In the genomic region with DNA sequence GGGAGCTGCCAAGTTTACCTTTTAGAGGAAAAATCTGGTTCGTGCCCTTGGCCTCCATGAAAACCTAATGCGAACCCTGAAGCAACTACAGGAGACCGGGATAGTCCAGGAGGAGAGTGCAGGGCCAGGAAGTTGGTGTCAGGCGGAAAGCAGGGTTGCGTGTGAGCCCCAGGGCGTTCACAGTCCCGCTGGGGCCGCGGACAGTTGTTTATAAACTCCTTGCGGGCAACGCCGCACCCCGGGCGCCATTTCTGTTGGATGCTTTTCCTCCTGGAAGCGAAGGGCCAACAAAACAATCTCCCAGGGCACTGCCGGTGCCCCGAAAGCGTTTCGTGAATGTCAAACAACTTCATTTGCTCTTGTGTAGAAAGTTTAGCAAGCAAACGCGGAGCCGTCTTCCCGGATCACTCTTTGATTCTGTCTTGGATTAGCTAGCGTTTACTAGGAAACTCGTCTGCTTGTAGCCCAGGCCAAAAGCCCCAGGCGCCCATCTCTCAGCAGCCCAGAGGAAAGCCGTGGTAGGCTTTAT, we compare ENCODE assay signal across 9 mouse cellular contexts. TPM values are rescaled to one million over a fixed set of nuclear protein-coding genes. Genes with fewer than 3 reads are reported as not detected.
A peak's percentile ranks its signal among the peaks of the same experiment; 100 is the strongest.
DNase-seq lines count a peak whose midpoint lies in the region; ATAC-seq lines count a peak whose summit lies in the region.
"Had no signal": no experiment of that assay in that cellular context is flagged by ENCODE, and none has a peak within 500 bp of the region (broad histone marks: within the 10 kb centered on the region; RNA-seq: fewer than 3 reads in every experiment).

No protein-coding gene starts in this region.

- no peak overlapping the region for H3K9ac ChIP-seq in heart, embryonic 14.5 days (ENCODE audit: low read length)
- H3K9ac ChIP-seq in limb, embryonic 13.5 days: no peak overlapping the region; the same call in 1 of the 2 replicates

- no peaks in the 10 kb centered on the region; the same call in 1 of the 2 replicates for H3K9me3 ChIP-seq in heart, embryonic 14.5 days (ENCODE audit: control insufficient read depth, low read length)
- no peaks in the 10 kb centered on the region for H3K9me3 ChIP-seq in limb, embryonic 13.5 days

- peaks cover 96% of the 10 kb centered on the region for H3K27me3 ChIP-seq in heart, embryonic 14.5 days (ENCODE audit: control insufficient read depth, insufficient read depth, low read length)
- peaks cover 96% of the 10 kb centered on the region for H3K27me3 ChIP-seq in limb, embryonic 13.5 days

- peak; percentile 55 for DNase-seq in retina, embryonic 14.5 days (ENCODE audit: low spot score)
- no peak for DNase-seq in retina, postnatal 1 day
- DNase-seq in thymus, adult 18-20 months: no peak
- no peak for DNase-seq in frontal cortex, postnatal 14 days (ENCODE audit: low spot score in 2 of 2)
- no peak for DNase-seq in right cerebral cortex, postnatal 14 days
- DNase-seq: adrenal gland, postnatal 25 days had no signal

- peak overlapping the region; percentile 19 to 28 for H3K4me3 ChIP-seq in heart, embryonic 14.5 days (ENCODE audit: control insufficient read depth in 1 of 2, insufficient read depth in 1 of 2, low read depth in 1 of 2, low read length in 2 of 2)
- peak overlapping the region; percentile 31 for H3K4me3 ChIP-seq in limb, embryonic 13.5 days
- H3K4me3 ChIP-seq: myocyte had no signal

- no peaks in the 10 kb centered on the region for H3K36me3 ChIP-seq in heart, embryonic 14.5 days (ENCODE audit: control insufficient read depth, insufficient read depth, low read length)
- no peaks in the 10 kb centered on the region for H3K36me3 ChIP-seq in limb, embryonic 13.5 days

- ATAC-seq in heart, embryonic 14.5 days (ENCODE audit: insufficient number of reproducible peaks, insufficient read depth, low FRiP score, low read depth): no peak
- no peak for ATAC-seq in limb, embryonic 13.5 days (ENCODE audit: low FRiP score, low read depth)

- no peak overlapping the region for H3K27ac ChIP-seq in heart, embryonic 14.5 days (replicated peaks in 1 of 2; ENCODE audit: control insufficient read depth in 1 of 2, insufficient read depth in 1 of 2, low read depth in 2 of 2, low read length in 2 of 2)
- no peak overlapping the region for H3K27ac ChIP-seq in limb, embryonic 13.5 days

- under 1% methylated on average over 27 of the region's 27 CpGs for WGBS in heart, embryonic 14.5 days
- 1% methylated on average over 27 of the region's 27 CpGs for WGBS in limb, embryonic 13.5 days

- peak overlapping the region; percentile 51 for H3K4me2 ChIP-seq in heart, embryonic 14.5 days (ENCODE audit: low read length)
- peak overlapping the region; percentile 58 for H3K4me2 ChIP-seq in limb, embryonic 13.5 days (replicated peaks)

- peaks cover 12 to 17% of the 10 kb centered on the region in 2 experiments for H3K4me1 ChIP-seq in heart, embryonic 14.5 days (ENCODE audit: control insufficient read depth in 2 of 2, insufficient read depth in 2 of 2, low read length in 2 of 2)
- peaks cover 36% of the 10 kb centered on the region for H3K4me1 ChIP-seq in limb, embryonic 13.5 days

RNA-seq across cellular contexts. Expression of gene Gm10320, which starts 11.1 kb away (rescaled TPM):
- polyA plus RNA-seq in heart, embryonic 14.5 days (2014; fragmentation: Nextera tagmentation; extraction: Ambion mirVana): 0.81 and 1.2 TPM in 2 replicates
- 1.8 and 3.4 TPM in 2 replicates for polyA plus RNA-seq in limb, embryonic 13.5 days (2015; fragmentation: Nextera tagmentation; extraction: Ambion mirVana)
